Mouse (Mus musculus) liver, embryonic 16.5 days (tissue): ENCODE data around the gene Gfod1. TPM values are rescaled to one million over a fixed set of nuclear protein-coding genes. Genes with fewer than 3 reads are reported as not detected.
A peak's percentile ranks its signal among the peaks of the same experiment; 100 is the strongest.

ENCODE experiments used
- ATAC-seq: fragments of 200-750 bp; cut with Nextera tagmentation; 2 replicates; pipeline ENCODE4 v1.8.0; 2017; ENCODE audit warnings: low read depth, mild to moderate bottlenecking, moderate number of reproducible peaks, moderate library complexity
- H3K27ac ChIP-seq: fragments of 300-500 bp; sonication (generic); 2 replicates; pipeline ENCODE4 v1.5.1; 2014; ENCODE audit warnings: mild to moderate bottlenecking, low read length
- H3K27me3 ChIP-seq: fragments of 300-500 bp; sonication (generic); 2 replicates; pipeline ENCODE4 v1.6.1; 2014; ENCODE audit warnings: low read depth, low read length, mixed read lengths; ENCODE audit not compliant: control insufficient read depth, insufficient read depth
- H3K36me3 ChIP-seq: fragments of 300-500 bp; sonication (generic); 2 replicates; pipeline ENCODE4 v1.6.1; 2014; ENCODE audit warnings: mild to moderate bottlenecking; ENCODE audit not compliant: control insufficient read depth, insufficient read depth
- H3K4me1 ChIP-seq: fragments of 300-500 bp; sonication (generic); 2 replicates; pipeline ENCODE4 v1.6.1; 2014; ENCODE audit warnings: low read depth, low read length, mixed read lengths; ENCODE audit not compliant: control insufficient read depth
- H3K4me2 ChIP-seq: fragments of 300-500 bp; sonication (generic); 2 replicates; pipeline ENCODE4 v1.6.1; 2014; ENCODE audit warnings: low read depth, low read length, mixed read lengths
- H3K4me3 ChIP-seq: fragments of 300-500 bp; sonication (generic); 2 replicates; pipeline ENCODE4 v1.5.1; 2014; ENCODE audit warnings: low read depth, mild to moderate bottlenecking, low read length
- H3K9ac ChIP-seq: fragments of 300-500 bp; sonication (generic); 2 replicates; pipeline ENCODE4 v1.6.1; 2014; ENCODE audit warnings: low read depth, low read length
- H3K9me3 ChIP-seq: fragments of 300-500 bp; sonication (generic); replicated peaks from 2 replicates; pipeline ENCODE4 v1.6.1; 2016; ENCODE audit warnings: low read length; ENCODE audit not compliant: control insufficient read depth
- WGBS: fragments of 180-500 bp; shearing (Covaris S2); extraction: QIAGEN DNeasy Blood & Tissue Kit; methylation state at CpG from one replicate; pipeline ENCODE4 v1.1.7; 2014; ENCODE audit not compliant: insufficient replicate concordance; 5-methylcytosine and 5-hydroxymethylcytosine counted together
- polyA plus RNA-seq: library from polyadenylated mRNA; unstranded; fragments of >200 nt; fragmentation: Nextera tagmentation; extraction: Ambion mirVana; gene quantifications from 2 replicates; pipeline ENCODE4 v1.2.1, GENCODE M21; 2015

The Gfod1 gene
- polyA plus RNA-seq, 1 experiment from 2014 or later: 0.59 TPM

- ATAC-seq: no peak
- H3K36me3 ChIP-seq: no peaks in the 10 kb centered on the region
- no peaks in the 10 kb centered on the region for H3K4me1 ChIP-seq
- H3K9ac ChIP-seq: no peak overlapping the region
- no peaks in the 10 kb centered on the region for H3K9me3 ChIP-seq
- H3K27me3 ChIP-seq: no peaks in the 10 kb centered on the region
- 34% methylated on average over 11 of the region's 11 CpGs for WGBS
- H3K27ac ChIP-seq: no peak overlapping the region
- H3K4me3 ChIP-seq: no peak overlapping the region
- H3K4me2 ChIP-seq: no peak overlapping the region
Observed at GRCm38 (mm10) chr13:43331721-43332444, 27.9 kb upstream of the Gfod1 start.

- H3K4me1 ChIP-seq: no peaks in the 10 kb centered on the region
Observed at GRCm38 (mm10) chr13:43325427-43325826, 21.5 kb upstream of the Gfod1 start.

DNA sequence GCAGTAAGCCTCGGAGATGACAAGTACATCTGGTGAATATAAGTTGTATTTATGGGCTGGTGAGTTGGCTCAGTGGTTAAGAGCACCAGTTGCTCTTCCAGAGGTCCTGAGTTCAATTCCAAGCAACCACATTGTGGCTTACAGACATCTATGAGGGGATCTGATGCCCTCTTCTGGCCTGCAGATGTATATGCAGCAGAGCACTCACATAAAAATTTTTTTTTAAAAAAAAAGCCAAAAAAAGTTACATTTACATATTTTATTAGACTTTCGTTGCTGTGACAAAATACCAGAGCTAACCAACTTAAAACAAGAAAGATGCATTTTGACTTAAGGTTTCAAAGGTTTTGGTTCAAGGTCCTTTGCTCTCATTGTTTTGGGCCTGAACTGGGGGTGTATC lies 17.5 kb upstream of the Gfod1 start:
- H3K4me1 ChIP-seq: no peaks in the 10 kb centered on the region
- WGBS: 44% methylated on average over 2 of the region's 2 CpGs
- H3K4me3 ChIP-seq: no peak overlapping the region

More at GRCm38 (mm10) chr13:43325427-43325826, 21.5 kb upstream of the Gfod1 start:
- no peaks in the 10 kb centered on the region for H3K9me3 ChIP-seq
- H3K4me3 ChIP-seq: no peak overlapping the region
- no peak for ATAC-seq
- H3K4me2 ChIP-seq: no peak overlapping the region
- H3K27ac ChIP-seq: no peak overlapping the region
- H3K27me3 ChIP-seq: no peaks in the 10 kb centered on the region
- no peaks in the 10 kb centered on the region for H3K36me3 ChIP-seq
- WGBS: 15% methylated on average over 1 of the region's 1 CpGs
- no peak overlapping the region for H3K9ac ChIP-seq

DNA sequence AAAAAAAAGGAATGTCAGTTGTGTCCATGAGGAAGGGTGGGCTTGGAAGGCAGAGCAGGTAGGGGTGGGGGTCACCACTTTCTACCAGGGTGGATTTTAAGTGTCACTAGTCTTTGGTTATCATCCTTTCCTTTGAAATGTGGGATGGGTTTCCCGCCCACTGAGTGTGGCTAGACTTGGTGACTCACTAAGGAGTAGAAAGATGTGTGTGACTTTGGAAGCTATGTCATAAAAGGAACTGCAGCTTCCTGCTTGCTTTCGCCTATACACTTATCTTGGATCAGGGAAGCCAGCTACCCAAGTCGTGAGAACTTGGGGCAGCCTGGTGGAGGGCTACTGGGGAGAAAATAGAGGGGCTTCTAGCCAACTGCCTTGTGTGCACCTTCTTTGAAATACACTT lies 15.4 kb upstream of the Gfod1 start:
- ATAC-seq: no peak

More for the DNA sequence above, 17.5 kb upstream of the Gfod1 start:
- ATAC-seq: no peak
- Histone ChIP-seq H3K9me3 (no peaks in the 10 kb centered on the region), H3K27ac (no peak overlapping the region), H3K27me3 (no peaks in the 10 kb centered on the region), H3K36me3 (no peaks in the 10 kb centered on the region), H3K4me2 (no peak overlapping the region), H3K9ac (no peak overlapping the region)

DNA sequence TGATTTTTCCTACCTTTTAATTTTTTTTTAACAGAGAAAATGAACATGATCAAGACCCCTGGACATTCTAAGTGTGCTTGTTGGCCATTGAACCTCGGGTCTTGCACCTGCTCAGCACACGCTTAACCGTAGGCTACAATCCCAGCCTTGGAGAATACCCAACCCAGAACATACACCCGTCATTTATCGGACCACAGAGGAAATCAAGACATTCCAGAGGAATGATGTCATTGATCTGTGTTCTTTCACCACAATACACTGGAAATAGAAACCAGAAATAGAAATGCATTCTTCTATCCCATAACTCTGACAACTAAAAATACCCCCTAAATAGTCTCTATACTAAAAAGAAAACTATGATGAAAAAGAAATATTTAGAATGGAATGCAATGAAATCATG lies 13.4 kb upstream of the Gfod1 start:
- H3K27ac ChIP-seq: no peak overlapping the region
- ATAC-seq: no peak
- no peaks in the 10 kb centered on the region for H3K27me3 ChIP-seq
- H3K4me3 ChIP-seq: no peak overlapping the region
- no peak overlapping the region for H3K9ac ChIP-seq
- H3K4me2 ChIP-seq: no peak overlapping the region
- no peaks in the 10 kb centered on the region for H3K36me3 ChIP-seq
- WGBS: 64% methylated on average over 5 of the region's 5 CpGs
- H3K9me3 ChIP-seq: no peaks in the 10 kb centered on the region
- H3K4me1 ChIP-seq: no peaks in the 10 kb centered on the region

More for the DNA sequence above, 15.4 kb upstream of the Gfod1 start:
- H3K9me3 ChIP-seq: no peaks in the 10 kb centered on the region
- no peak overlapping the region for H3K4me2 ChIP-seq
- no peak overlapping the region for H3K27ac ChIP-seq
- no peaks in the 10 kb centered on the region for H3K36me3 ChIP-seq
- 23% methylated on average over 3 of the region's 3 CpGs for WGBS
- H3K4me1 ChIP-seq: no peaks in the 10 kb centered on the region
- no peaks in the 10 kb centered on the region for H3K27me3 ChIP-seq
- H3K9ac ChIP-seq: no peak overlapping the region
- H3K4me3 ChIP-seq: no peak overlapping the region

DNA sequence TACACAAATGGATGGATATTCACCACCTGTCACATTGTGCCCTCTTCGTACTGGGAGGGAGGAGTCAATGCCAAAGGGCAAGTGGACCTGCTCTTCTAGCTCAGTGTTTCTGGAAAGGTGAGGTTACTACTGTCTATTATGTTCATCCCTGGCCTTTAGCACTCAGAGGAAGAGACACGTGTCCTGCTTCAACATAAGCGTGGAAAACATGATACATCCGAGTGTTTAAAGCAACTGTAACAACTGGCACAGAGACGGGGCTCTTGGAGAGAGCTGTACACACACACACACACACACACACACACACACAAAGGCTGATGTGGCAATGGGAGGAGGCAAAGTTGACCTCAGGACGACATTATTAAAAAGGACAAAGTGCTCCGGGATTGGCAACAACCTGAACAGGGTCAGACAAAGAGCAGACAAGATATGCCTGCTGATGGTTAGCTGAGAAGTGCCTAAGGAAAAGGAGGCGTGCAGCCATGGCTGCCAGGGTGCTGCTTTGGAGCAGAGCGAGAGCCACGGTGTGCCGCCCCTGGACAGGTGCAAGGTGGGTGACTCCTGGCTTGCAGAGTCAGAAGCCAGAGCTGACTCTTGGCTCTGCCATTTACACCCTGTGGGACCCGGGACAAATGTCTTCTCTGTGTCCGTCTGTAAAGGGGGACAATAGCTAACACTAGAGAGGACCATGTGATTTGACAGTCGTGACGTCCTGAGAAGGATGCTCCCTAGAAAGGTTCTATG lies 1.4 kb upstream of the Gfod1 start:
- Histone ChIP-seq H3K36me3 (no peaks in the 10 kb centered on the region), H3K27ac (no peak overlapping the region), H3K4me1 (peaks cover 27% of the 10 kb centered on the region), H3K9ac (no peak overlapping the region), H3K4me2 (no peak overlapping the region), H3K9me3 (0 out of 2 replicates have a peak, but pooled peaks cover 2% of the 10 kb centered on the region), H3K27me3 (peaks cover 49% of the 10 kb centered on the region), H3K4me3 (no peak overlapping the region)
- ATAC-seq: no peak
- 65% methylated on average over 15 of the region's 15 CpGs for WGBS

- H3K4me3 ChIP-seq: peak overlapping the region; percentile 74
- H3K9ac ChIP-seq: 0 out of 2 replicates have a peak overlapping the region, but pooled peaks have one; percentile 33
- H3K27me3 ChIP-seq: peaks cover 52% of the 10 kb centered on the region
- no peak for ATAC-seq
- 28% methylated on average over 11 of the region's 11 CpGs for WGBS
- H3K36me3 ChIP-seq: no peaks in the 10 kb centered on the region
- no peak overlapping the region for H3K27ac ChIP-seq
- H3K9me3 ChIP-seq: 0 out of 2 replicates have a peak, but pooled peaks cover 2% of the 10 kb centered on the region
- H3K4me1 ChIP-seq: peaks cover 28% of the 10 kb centered on the region
- H3K4me2 ChIP-seq: peak overlapping the region; percentile 93
Observed at GRCm38 (mm10) chr13:43304700-43305099, 728 bp upstream of the Gfod1 start.

DNA sequence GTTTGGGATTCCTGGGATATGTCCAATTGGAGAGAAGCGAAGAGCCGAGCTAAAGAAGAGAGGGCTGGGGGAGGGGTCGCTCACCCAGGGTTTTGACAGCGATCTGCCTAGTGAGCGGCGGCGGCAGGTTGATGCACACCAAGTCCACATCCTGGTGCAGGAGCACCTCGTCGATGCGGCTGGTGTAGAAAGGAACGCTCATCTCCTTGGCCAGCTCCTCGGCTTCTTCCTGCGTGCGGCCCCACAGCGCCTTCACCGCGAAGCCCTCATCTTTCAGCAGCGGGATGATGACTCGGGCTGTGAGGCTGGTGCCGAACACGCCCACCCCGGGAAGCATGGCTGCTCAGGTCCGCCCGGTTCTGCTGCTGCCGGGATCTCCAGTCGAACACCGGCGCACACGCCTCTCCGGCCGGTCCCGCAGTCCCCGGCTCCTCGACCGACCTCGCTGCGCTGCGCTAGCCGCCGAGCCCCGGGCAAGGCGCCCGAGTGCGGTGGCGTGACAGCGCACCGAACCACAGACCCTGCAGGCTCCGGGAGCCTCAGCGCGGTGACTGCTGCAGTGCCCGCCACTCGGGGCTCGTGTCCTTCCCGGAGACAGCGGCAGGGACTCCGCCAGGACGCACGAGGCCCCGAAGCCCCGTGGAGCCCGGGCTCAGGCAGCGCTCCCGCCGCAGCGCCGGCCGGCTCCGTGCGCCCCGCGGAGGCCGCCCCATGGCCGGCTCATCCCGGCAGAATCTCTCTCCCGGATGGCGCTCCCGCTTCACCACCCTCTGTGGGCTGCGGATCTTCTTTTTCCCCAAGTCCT lies 609 bp downstream of the Gfod1 start:
- Histone ChIP-seq H3K9me3 (no peaks in the 10 kb centered on the region), H3K4me2 (peak overlapping the region; percentile 93), H3K36me3 (no peaks in the 10 kb centered on the region), H3K4me3 (peak overlapping the region; percentile 74), H3K9ac (peak overlapping the region; percentile 81), H3K27me3 (peaks cover 52% of the 10 kb centered on the region), H3K27ac (peak overlapping the region; percentile 80), H3K4me1 (peaks cover 28% of the 10 kb centered on the region)
- peak; percentile 37 for ATAC-seq
- WGBS: under 1% methylated on average over 78 of the region's 78 CpGs
